Comparison of ENCODE assay signal across 24 mouse cellular contexts in genomic region chr6:58678530-58678929, GRCm38 (mm10).
DNase-seq lines count a peak whose midpoint lies in the region; ATAC-seq and TF ChIP-seq lines count a peak whose summit lies in the region.
"Had no signal": no experiment of that assay in that cellular context is flagged by ENCODE, and none has a peak within 500 bp of the region (broad histone marks: within the 10 kb centered on the region; RNA-seq: fewer than 3 reads in every experiment).

No protein-coding gene starts in this region.

- WGBS in liver, adult 2 months = 92% methylated on average over 3 of the region's 3 CpGs
- WGBS in intestine, embryonic 16.5 days = 76% methylated on average over 3 of the region's 3 CpGs
- 26% methylated on average over 3 of the region's 3 CpGs for WGBS in large intestine, adult 2 months
- WGBS in stomach, postnatal 0 days = 76% methylated on average over 3 of the region's 3 CpGs
- 93% methylated on average over 3 of the region's 3 CpGs for WGBS in lung, postnatal 0 days

- no peaks in the 10 kb centered on the region for H3K79me2 ChIP-seq in liver, adult 2 months (ENCODE audit: control insufficient read depth, insufficient read depth, low read length)

- no peak overlapping the region for H3K27ac ChIP-seq in liver, adult 2 months (replicated peaks; ENCODE audit: insufficient read depth, low read depth, low read length)
- H3K27ac ChIP-seq in intestine, embryonic 16.5 days (ENCODE audit: low read length) = no peak overlapping the region
- H3K27ac ChIP-seq in stomach, postnatal 0 days (replicated peaks) = no peak overlapping the region
- H3K27ac ChIP-seq in lung, postnatal 0 days (ENCODE audit: low read length) = no peak overlapping the region
- H3K27ac ChIP-seq: embryonic facial prominence, embryonic 13.5 days; embryonic facial prominence, embryonic 15.5 days; forebrain, embryonic 10.5 days; forebrain, embryonic 12.5 days had no signal

- no peak for TF ChIP-seq EP300 in stomach, postnatal 0 days (optimal IDR thresholded peaks at IDR 0.05)
- no peak for TF ChIP-seq EP300 in lung, postnatal 0 days (IDR thresholded peaks at IDR 0.05)

- peak; percentile 15 for DNase-seq in liver, adult 2 months (ENCODE audit: extremely low read depth, low read depth, low spot score)
- DNase-seq in liver = no peak
- DNase-seq in large intestine, adult 2 months (ENCODE audit: low read depth, low spot score) = peak; percentile 36
- DNase-seq in stomach, postnatal 0 days (ENCODE audit: low spot score) = peak; percentile 15
- no peak for DNase-seq in lung, postnatal 0 days (ENCODE audit: low spot score)
- DNase-seq in thymus, postnatal 14 days = no peak
- DNase-seq in gastrocnemius, postnatal 4 days (ENCODE audit: low spot score in 2 of 2) = no peak
- DNase-seq: adrenal gland, adult 2 months; adrenal gland, postnatal 10 days; adrenal gland, postnatal 25 days; cerebellum, adult 11 months; cerebellum, adult 18-20 months; cerebellum, adult 8-10 months; cerebellum, adult 9-11 months; cerebellum, postnatal 25 days; embryo, embryonic 11 days had no signal

- ATAC-seq in intestine, embryonic 16.5 days = peak; percentile 86
- no peak; the same call in 1 of the 2 replicates for ATAC-seq in stomach, postnatal 0 days (ENCODE audit: low FRiP score, low TSS enrichment)
- ATAC-seq in lung, postnatal 0 days = no peak
- ATAC-seq: forebrain, embryonic 14.5 days; forebrain, embryonic 16.5 days had no signal

- H3K9me3 ChIP-seq in intestine, embryonic 16.5 days (ENCODE audit: control insufficient read depth, low read length) = no peaks in the 10 kb centered on the region
- H3K9me3 ChIP-seq in stomach, postnatal 0 days (ENCODE audit: control insufficient read depth, low read length) = no peaks in the 10 kb centered on the region
- H3K9me3 ChIP-seq in lung, postnatal 0 days (ENCODE audit: low read length) = no peaks in the 10 kb centered on the region
- H3K9me3 ChIP-seq: embryonic facial prominence, embryonic 13.5 days; embryonic facial prominence, embryonic 15.5 days; forebrain, embryonic 10.5 days; forebrain, embryonic 12.5 days had no signal

- peaks cover 27% of the 10 kb centered on the region for H3K36me3 ChIP-seq in liver, adult 2 months (ENCODE audit: control insufficient read depth, insufficient read depth, low read length)
- H3K36me3 ChIP-seq in intestine, embryonic 16.5 days (ENCODE audit: control insufficient read depth, insufficient read depth, low read length) = peaks cover 5% of the 10 kb centered on the region; the same call in 1 of the 2 replicates
- H3K36me3 ChIP-seq in stomach, postnatal 0 days (ENCODE audit: control insufficient read depth, insufficient read depth, low read length) = no peaks in the 10 kb centered on the region
- no peaks in the 10 kb centered on the region for H3K36me3 ChIP-seq in lung, postnatal 0 days (ENCODE audit: insufficient read depth, low read length)
- H3K36me3 ChIP-seq: embryonic facial prominence, embryonic 15.5 days; forebrain, embryonic 12.5 days had no signal

- H3K4me1 ChIP-seq in liver, adult 2 months (ENCODE audit: control insufficient read depth, insufficient read depth, low read length) = no peaks in the 10 kb centered on the region; the same call in 1 of the 2 replicates
- H3K4me1 ChIP-seq in intestine, embryonic 16.5 days (ENCODE audit: control insufficient read depth, insufficient read depth, low read length) = no peaks in the 10 kb centered on the region
- H3K4me1 ChIP-seq in stomach, postnatal 0 days (replicated peaks; ENCODE audit: control insufficient read depth, insufficient read depth) = no peaks in the 10 kb centered on the region
- no peaks in the 10 kb centered on the region for H3K4me1 ChIP-seq in lung, postnatal 0 days (ENCODE audit: insufficient read depth, low read depth, low read length)
- H3K4me1 ChIP-seq: embryonic facial prominence, embryonic 13.5 days; embryonic facial prominence, embryonic 15.5 days; forebrain, embryonic 10.5 days; forebrain, embryonic 12.5 days had no signal

- no peak overlapping the region for H3K4me3 ChIP-seq in liver, adult 2 months (ENCODE audit: insufficient read depth, low read depth, low read length)
- H3K4me3 ChIP-seq in intestine, embryonic 16.5 days (ENCODE audit: low read length) = no peak overlapping the region
- H3K4me3 ChIP-seq in stomach, postnatal 0 days (ENCODE audit: low read depth, low read length) = no peak overlapping the region
- H3K4me3 ChIP-seq in lung, postnatal 0 days (ENCODE audit: low read depth, low read length) = no peak overlapping the region
- H3K4me3 ChIP-seq: embryonic facial prominence, embryonic 13.5 days; embryonic facial prominence, embryonic 15.5 days; erythroblast, embryonic 14.5 days; forebrain, embryonic 10.5 days; forebrain, embryonic 12.5 days had no signal

- no peaks in the 10 kb centered on the region for H3K27me3 ChIP-seq in liver, adult 2 months (ENCODE audit: control insufficient read depth, insufficient read depth, low read length)
- H3K27me3 ChIP-seq in intestine, embryonic 16.5 days (replicated peaks; ENCODE audit: control insufficient read depth, insufficient read depth, low read length) = no peaks in the 10 kb centered on the region
- no peaks in the 10 kb centered on the region for H3K27me3 ChIP-seq in stomach, postnatal 0 days (ENCODE audit: control insufficient read depth, insufficient read depth, low read length)
- H3K27me3 ChIP-seq in lung, postnatal 0 days (replicated peaks; ENCODE audit: insufficient read depth, low read length) = no peaks in the 10 kb centered on the region
- H3K27me3 ChIP-seq: embryonic facial prominence, embryonic 13.5 days; embryonic facial prominence, embryonic 15.5 days; forebrain, embryonic 12.5 days had no signal

- TF ChIP-seq CTCF in liver, adult 2 months (IDR thresholded peaks at IDR 0.05; ENCODE audit: low read depth, low read length) = no peak
- no peak for TF ChIP-seq CTCF in stomach, postnatal 0 days (IDR thresholded peaks at IDR 0.05; ENCODE audit: low read depth)
- TF ChIP-seq CTCF in lung, postnatal 0 days (IDR thresholded peaks at IDR 0.05) = no peak

- no peak overlapping the region for H3K9ac ChIP-seq in liver, adult 2 months (ENCODE audit: low read depth, low read length)
- no peak overlapping the region for H3K9ac ChIP-seq in intestine, embryonic 16.5 days (ENCODE audit: low read depth, low read length)
- no peak overlapping the region for H3K9ac ChIP-seq in stomach, postnatal 0 days (ENCODE audit: low read length)
- no peak overlapping the region for H3K9ac ChIP-seq in lung, postnatal 0 days (replicated peaks; ENCODE audit: low read depth)
- H3K9ac ChIP-seq: embryonic facial prominence, embryonic 13.5 days; embryonic facial prominence, embryonic 15.5 days; forebrain, embryonic 12.5 days had no signal

- H3K4me2 ChIP-seq in intestine, embryonic 16.5 days (ENCODE audit: low read depth, low read length) = no peak overlapping the region
- no peak overlapping the region for H3K4me2 ChIP-seq in stomach, postnatal 0 days (replicated peaks; ENCODE audit: low read depth)
- H3K4me2 ChIP-seq in lung, postnatal 0 days (replicated peaks; ENCODE audit: low read depth, low read length) = no peak overlapping the region
- H3K4me2 ChIP-seq: embryonic facial prominence, embryonic 13.5 days; embryonic facial prominence, embryonic 15.5 days; forebrain, embryonic 12.5 days had no signal

- TF ChIP-seq POLR2A in liver, adult 2 months (IDR thresholded peaks at IDR 0.05; ENCODE audit: extremely low read depth, insufficient read depth, low read length) = no peak

Comparison
In these comparisons a context has a peak if more than half of its experiments do, and no peak if none do; other contexts are left out.
1. DNase-seq: peak in liver, adult 2 months (single experiment), large intestine, adult 2 months (single experiment) and stomach, postnatal 0 days (single experiment); none in liver (single experiment), lung, postnatal 0 days (single experiment), thymus, postnatal 14 days (single experiment) and gastrocnemius, postnatal 4 days (0 of 2).